Mouse (Mus musculus) cortical plate, adult 2 months (tissue): Measurements from ENCODE around the gene Klk1b4.

Source experiments
- CTCF ChIP-seq: fragments of 200-500 bp; IDR thresholded peaks from 2 replicates; pipeline ENCODE4 v1.5.1; 2011; ENCODE audit warnings: mild to moderate bottlenecking, control low read depth, low read length; ENCODE audit not compliant: insufficient read depth; ENCODE audit errors: extremely low read depth
- POLR2A ChIP-seq: fragments of 200-500 bp; IDR thresholded peaks from 2 replicates; pipeline ENCODE4 v1.6.1; 2011; ENCODE audit warnings: mild to moderate bottlenecking, low read length, control low read depth; ENCODE audit not compliant: insufficient read depth; ENCODE audit errors: extremely low read depth

DNA sequence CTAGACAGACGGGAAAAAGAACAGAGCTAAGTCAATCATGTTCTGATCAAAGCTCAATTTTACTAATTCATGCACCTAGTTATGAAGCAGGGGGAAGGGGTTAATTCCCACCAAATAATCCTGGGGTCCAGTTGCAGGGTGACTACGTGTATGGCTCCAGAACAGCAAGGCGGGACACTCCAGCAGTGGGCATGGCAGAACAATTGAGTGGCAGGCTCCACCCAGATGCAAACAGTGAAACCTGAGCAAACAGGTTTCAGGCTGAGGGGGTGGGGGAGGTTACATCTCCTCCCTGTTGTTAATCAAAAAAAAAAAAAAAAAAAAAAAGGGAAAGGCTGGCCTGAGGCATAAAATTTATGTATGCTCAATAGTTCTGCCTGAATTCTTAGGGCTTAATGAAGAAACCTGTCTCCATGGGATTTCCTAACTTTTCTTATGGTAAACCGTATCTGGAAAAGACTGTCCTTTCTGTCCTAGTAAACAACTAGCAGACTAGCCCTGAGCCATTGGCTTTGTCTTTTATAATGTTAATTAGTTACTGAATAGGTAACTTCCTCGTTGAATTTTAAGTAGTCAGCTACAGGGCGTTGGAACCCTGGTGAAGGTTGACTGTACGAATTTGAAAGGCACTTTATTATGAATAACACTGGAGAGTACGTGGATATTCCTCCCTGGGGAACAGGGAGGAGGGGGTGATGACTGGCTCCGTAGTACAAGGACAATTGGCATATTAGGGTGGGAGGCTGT is 27.8 kb upstream of the Klk1b4 start:
- TF ChIP-seq CTCF (no peak), POLR2A (no peak)
